Mouse (Mus musculus): Measurements from ENCODE around the gene Bahcc1.
A peak's percentile ranks its signal among the peaks of the same experiment; 100 is the strongest.

The Bahcc1 gene

DNA sequence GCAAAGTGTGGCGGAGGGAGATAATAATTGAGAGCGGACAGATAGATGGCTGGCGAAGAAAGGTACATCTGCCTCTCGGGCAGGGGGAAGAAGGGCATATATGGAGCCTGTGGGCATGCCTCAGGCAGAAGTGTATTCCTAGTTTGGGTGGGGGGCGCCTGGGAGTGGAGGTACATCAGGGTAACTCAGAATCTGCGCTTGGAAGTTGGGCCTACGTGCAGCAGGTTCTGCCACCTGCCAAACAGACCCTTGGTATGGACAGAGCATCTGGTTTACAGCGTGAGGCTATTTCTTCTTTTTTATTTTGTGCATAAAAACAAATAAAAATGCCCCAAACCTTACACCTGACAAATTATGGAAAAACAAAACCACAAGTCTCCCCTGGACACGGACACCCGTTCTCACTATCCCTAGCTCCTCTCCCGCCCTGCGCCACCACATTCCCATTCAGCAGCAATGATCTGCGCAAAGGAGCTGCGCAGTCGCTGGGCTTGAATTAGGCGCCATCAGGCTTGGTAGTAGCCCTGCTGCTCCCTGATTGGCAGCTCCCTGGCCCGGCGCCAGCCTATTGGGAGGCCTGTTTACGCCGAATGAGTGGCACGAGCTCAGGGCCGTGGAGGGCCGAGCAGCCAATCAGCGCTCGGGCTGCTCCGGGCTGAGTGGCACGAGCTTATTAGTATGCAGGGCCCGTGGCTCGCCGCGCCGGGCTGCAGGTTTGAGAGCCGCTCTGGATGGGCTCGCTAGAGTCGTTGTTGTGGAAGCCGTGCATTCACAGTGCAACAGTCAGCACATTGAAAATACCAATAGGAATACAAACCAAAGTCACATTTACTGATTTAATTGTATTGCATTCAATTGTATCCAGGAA is at the start of gene Bahcc1:
TSS of gene Bahcc1 (plus strand) at position 718 of the 868 bp plus-strand sequence.
- DNase-seq (ENCODE audit: low spot score in 2 of 2), result peak; percentile 100

DNA sequence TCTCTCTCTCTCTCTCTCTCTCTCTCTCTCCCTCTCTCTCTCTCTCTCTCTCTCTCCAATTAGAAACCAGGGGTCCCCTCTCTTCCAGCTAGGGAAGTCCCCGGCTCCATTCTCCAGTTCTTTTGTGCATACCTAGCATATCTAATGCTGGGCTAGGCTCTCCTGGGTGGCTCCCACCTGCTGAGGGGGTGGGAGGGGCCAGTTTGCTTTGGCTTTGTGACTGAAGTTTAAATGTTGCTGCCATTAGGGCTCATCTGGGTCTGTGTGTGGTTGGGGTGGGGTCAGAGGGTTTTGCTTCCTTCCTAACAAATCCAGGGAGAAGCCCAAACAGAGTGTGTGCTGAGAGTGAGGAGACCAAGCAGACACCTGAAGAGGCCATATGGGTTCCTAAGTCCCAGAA is 49.6 kb upstream of the Bahcc1 start:
- DNase-seq (ENCODE audit: low spot score in 2 of 2), result no peak

DNA sequence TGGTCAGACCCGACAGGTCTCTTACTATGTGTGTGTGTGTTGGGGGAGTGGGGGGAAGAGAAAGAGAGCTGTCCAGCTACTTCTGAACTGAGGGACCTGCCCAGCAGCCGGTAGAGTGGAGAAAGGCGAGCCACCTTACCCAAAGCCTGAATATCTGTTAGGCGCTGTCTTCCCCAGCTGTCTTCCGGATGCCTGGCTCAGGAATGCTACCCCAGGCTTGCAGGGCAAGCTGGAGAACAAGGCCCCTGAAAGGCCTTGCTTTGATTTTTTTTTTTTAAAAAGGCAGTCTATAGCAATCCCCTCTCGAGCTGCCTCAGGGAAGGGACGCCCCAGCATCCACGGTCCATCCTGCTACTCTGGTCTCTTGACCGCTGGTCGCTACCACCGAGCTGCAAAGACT is 49.0 kb upstream of the Bahcc1 start:
- no peak for DNase-seq (ENCODE audit: low spot score in 2 of 2)

DNA sequence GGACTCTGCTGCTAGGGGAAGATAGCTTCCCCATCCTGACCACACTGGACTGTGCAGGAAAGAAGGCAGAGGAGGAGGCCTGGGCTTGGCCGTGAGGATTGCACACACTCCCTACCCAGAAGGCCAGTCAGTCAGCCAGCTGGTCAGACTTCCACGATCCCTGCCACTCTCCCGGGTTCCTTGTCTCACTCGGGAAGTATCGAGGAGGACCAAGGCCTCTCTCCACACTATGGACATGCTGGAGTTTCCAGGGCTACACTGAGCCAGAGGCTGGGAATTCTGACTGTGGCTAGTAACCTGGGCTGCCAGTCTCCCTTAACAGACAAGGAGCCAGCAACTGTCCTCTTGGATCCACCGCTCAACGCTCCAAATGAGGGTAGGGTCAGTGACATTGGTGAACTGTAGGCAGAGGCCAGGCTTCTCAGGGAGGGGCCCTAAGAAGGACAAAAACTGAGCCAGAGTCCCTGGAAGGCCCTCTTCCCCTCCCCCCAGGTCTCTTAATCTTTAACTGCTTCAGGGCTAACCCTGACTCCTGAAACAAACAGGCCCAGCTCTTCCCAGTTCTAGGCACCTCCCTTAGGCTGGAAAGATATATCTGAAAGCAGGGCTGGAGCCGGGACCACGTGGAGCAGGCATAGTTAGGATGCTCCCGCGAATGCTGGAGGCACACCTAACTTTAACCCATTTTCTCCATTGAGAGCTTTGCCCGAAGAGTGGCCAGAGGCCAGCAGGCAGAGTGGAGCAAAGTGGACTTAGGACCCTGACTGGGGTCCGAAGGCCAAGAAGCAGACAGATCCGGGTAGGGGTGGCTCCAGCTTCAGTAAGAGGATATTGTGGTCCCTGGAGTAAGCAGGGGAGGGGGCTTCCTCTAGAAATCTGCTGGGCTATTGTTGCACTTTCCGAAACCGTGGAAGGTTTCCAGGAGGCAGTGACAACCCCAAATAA is 48.1 kb upstream of the Bahcc1 start:
- peak; percentile 80 to 88 for DNase-seq (ENCODE audit: low spot score in 2 of 2)

DNA sequence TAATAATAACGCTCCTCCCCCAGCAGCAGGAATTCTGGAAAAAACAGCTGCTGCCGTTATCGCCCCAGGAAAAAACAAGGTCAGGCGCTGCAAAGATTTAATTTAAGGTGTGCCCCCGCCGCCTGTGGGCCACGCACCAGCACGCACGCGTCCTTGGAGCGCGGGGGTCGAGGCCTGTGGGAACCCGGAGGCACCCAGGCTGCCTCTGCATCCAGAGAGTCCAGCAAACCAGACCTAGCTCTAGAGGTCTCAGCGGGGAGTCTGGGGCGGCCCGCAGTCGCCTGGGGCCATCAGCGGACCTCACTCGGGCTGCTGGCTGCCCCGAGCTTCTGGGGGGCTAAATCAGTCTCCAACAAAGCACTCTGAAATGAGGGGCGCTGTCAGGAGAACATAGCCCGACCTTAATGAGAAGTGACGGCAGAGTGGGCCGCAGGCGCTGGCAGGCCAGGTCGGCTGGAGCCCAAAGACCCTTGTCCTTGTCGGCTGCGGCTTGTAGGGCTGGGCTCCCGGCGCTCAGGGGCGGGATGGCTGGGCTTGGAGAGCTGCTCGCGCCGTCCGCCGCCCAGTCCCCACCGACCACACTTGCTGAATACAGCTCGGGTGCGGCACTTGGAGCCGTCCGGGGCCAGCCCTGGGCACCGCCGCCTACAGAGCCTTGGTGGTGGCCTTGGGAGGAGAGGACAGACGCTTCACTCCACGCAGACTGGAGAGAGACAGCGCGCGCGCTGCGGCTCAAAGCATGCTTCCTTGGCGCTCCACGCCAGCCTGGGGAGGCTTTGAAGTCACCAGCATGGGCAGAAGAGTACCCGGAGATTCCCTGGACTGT is 47.2 kb upstream of the Bahcc1 start:
- DNase-seq (ENCODE audit: low spot score in 2 of 2), result no peak

DNA sequence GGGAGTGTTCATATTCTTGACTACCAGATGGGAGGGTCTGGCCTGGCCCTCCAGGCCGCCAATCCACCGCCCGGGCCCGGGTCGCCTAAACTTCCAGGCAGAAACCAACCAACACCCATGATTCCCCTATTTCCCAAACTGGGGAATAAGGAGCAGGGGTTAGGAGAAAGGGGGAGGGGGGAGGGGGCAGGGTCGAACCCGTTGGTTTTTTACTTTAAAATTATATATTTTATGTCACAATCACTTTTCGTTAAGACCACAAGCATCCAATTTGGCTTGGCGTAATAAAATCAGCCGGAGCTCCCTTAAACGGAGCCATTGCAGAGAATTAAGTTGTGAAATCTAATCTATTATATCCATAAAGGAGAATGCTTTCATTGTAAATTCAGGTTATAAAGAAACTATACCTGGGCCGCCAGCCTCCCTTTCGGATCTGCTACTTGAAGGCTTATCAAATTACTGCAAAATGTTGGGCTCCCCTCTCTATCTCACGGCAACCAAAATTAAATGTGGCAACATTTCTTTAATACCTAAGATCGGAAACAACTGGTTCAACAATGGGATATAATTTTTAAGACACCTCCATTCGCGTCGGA is 46.5 kb upstream of the Bahcc1 start:
- DNase-seq (ENCODE audit: low spot score in 2 of 2), result no peak

DNA sequence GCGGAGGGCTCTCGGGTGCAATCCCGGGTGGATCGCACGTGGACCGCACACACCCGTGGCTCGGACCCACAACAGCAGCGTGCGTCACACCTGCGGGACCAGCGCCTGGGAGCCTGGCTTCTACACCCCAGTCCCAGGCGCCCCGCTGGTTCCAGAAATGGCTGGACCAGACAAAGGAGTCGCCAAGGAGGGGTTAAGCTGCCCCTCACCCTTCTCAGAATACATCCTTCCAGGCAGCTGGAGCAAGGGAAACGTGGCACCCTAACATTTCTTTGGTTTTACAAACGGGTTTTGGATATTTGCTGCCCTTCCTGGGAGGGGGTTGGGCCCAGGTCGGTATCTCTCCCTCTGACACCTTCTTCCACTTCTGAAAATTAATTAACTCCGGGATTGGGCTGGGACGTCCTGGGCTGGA is 45.9 kb upstream of the Bahcc1 start:
- DNase-seq (ENCODE audit: low spot score in 2 of 2), result no peak

DNA sequence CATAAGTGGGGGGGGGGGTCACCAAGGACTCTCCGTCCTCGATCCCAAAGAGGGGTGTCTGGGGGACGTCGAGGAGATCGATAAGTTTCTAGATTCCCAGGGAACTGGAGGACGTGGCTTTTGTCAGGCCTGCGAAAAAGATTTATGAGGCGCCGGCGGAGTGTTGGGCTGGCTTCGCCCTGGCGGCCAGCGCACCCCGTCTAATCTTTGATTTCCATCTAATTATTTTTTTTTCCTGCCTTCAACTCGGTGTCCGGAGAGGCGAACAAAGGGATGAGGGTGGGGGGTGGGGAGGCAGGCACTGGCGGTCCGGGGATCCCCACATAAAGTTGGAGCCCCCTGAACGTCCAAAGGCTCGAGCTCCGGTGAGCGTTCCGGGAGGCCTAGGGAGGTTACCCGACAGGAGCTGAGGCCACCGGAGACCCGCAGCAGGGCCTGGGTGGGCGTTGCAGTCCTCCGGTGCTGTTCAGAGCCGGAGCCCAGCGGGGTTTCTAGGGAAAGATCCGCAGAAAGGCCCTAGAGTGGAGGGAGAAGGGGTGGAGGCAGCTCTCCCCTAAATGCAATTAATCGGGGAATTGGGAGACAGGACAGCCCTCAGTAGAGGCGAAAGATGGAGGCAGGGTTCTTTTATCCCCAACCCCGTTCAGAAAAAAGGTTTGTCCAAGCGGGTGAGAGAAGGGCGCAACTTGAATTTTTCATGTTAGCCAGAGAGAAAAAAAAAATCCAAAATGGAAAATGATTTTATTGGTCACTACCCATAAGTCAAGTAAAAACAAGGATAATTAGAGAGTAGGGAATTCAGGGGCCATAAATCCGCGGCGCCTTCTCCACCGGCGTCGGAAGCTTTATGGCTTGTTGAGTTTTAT is 45.3 kb upstream of the Bahcc1 start:
- DNase-seq (ENCODE audit: low spot score in 2 of 2), result no peak

DNA sequence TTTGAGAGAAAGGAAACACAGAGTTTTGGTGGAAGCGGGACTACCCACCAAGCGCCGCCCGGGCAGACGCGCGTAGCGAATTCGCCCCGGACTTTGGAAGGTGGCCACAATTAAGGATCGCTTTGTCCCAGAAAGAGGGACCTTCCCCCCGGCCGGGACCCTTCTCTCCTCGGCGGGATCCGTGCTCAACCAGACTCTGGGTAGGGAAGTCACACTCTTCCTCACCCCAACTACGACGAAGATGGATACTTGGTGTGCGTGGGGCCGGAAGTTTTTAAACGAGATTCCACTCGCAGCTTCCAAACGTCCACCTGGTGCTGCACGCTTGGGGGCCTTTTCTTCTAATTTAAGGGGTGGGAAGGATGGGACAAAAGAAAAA is 44.7 kb upstream of the Bahcc1 start:
- peak in 1 of 2 experiments; percentile 25 for DNase-seq (ENCODE audit: low spot score in 2 of 2)

DNA sequence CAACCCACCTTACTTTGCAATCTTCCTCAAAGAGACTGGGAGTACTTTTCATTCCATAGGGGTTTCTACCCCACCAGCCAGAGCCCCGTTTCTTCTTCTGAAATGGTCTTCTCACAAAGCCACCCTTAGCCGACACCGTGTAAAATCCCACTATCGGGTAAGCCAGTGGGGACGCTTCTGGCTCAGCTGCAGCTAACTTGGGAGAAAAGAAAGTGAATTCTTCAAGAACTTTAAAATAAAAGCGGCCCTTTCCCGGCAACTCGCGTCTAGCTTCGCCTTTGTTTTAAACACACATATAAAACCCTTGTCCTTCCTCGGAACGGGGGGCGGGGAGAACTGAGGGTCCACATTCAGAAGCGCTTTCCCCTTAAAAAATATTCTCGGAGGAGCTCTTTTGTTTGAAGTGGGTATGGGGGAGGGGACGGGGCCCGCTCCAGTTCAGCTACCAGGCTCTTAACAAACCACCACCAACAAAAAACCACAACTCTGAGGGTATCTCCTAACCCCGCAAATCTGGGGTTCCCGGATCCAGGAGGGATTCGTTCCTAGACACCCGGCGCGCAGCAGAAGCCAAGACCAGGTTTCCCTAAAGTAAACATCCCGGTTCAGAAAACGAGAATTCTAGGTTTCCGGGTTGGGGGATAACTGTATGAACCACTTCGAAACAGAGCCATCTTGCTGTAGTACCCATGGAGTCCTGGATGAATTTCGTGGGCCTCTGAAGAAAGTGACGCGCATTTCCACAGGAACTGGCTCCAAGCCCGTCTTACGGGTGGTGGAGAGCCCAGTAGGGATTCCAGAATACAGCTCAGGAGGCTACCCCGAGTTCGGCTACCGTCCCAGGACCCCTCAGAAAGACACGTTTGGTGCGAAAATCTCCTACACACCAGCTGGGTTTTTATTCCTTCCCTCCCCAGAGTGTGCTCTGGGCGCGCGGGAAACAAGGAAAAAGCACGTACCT is 44.0 kb upstream of the Bahcc1 start:
- DNase-seq (ENCODE audit: low spot score in 2 of 2), result peak; percentile 69 to 76

DNA sequence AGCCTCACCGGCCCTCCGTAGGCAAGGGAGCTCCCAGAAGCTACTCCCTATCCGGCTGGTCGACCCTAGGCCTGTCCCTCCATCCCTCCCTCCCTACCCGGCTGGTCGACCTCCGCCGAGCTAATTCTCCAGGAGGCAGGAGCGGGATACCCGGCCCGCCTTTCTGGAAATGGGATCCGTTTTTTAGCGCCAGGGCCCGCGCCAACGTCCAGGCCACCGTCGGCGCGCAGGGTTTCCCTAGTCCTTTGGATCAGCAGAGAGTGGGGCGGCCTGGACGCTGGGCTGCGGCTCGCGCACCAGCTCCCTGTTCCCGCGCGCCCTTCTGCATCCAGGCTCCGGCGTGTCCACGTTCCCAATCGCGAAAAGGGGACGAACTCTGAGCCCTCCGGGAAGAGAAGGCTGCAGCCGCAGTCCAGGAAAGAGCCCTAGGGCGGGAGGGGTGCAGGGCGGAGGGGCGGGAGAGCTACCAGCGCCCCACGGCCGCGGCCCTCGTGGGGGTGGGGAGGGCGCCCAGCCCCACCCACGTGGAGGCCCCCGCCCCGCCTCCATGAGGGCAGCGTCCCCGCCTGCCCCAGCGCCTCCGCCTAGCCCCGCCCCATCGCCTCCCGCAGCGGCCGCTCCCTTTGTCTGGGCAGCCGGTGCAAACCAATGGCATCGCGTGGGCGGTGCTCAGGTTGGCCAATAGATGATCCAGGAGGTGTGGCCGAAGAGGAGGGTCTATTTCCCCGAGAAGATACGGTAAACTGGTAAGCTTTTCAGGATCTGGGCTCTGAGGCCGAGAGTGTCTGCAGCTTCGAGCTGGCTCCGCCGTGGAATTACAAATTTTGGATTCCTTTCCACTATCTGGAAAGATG is 43.1 kb upstream of the Bahcc1 start:
- DNase-seq (ENCODE audit: low spot score in 2 of 2), result peak; percentile 99

DNA sequence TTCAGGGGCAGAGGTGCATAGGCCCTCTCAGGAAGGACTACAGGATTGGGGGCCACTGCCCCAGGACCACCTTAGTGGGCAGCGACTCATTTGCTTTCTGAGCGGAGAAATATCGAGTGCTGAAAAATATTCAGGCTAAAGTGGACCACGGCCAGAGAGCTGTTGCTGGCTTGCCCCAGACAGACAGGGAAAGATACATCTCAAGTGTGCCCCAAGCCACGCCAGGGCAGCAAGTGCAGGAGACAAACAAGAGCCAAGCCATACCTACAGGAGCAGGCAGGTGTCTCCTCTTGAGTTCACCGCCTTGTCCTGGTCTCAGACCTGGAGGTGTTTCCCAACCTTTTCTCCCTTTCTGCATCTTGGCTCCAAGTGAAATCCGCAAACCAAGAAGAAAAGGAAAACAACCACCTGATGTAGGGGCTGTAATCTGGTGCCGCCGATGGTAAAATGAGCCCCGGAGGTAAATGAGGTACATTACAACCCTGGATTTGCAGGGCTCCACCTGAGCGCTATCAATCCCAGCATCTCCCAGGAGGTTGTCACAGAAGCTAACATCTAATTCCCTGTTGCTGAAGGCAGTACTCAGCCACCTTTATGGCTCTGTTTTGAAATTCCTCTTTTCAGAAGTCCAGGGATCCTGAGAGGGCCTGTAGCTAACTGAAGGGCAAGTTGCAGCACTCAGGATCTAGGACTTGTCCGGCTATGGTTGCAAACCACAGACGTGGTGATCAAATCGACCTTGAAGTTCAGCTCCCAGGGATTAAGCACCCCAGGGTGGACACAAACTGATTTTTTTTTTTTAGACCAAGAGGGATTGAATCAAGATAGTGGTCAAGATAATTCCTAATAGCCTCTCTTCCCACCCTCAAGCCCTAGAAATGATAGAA is 42.0 kb upstream of the Bahcc1 start:
- DNase-seq (ENCODE audit: low spot score in 2 of 2), result no peak

DNA sequence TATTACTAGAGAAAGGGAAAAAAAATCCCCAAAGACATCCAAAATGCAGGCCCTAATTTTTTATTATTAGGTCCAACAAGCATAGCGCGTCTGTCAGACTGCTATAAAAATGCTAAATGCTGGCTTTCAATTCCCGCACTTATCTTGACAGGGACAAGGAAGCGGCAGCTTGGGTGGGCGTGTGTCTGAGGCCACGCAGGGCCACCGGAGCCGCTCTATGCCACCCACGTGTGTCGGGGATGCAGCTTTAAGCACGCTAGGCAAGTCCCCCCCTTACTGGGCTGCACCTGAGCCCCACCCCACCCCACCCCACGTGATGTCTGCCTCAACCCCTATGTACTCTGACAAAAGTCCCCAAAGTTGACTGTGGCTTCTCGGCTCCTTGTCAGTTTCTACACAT is 33.9 kb upstream of the Bahcc1 start:
- no peak for DNase-seq (ENCODE audit: low spot score in 2 of 2)

DNA sequence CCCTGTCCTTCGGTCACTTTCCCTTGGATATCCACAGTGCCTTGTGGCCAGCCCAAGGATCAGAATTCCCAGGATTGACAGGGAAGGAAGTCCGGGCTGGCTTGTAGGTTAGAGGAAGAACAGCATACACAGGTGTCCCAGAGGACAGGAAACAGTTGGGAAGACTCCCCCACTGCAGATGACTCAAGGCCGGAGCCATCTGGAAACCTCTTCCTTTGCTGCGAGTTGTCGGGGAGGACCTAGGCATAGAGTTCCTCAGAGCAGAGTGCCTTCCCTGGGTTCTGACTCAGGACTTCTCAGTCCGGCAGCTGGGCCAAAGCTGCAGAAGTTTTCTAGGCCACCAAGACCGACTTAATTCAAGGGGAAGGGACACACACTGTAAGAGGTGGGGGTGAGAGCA is 33.0 kb upstream of the Bahcc1 start:
- peak in 1 of 2 experiments; percentile 73 for DNase-seq (ENCODE audit: low spot score in 2 of 2)

DNA sequence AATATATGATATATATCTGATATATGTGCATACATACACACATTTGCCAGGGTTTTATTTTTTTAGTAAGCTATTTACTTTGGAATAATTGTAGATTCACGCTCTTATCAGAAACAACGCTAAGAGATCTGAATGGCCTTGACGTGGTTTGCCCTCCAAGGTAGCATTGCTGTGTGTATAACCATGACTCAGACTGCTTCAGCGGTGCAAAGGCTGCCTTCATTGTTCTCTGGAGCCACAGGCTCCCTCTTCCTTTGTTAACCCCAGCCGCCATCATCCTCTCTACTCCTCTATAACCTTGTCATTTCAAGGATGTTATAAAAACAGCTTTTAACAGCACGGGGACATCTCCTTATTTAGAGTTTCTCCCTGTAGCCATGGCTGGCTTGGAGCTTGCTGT is 32.1 kb upstream of the Bahcc1 start:
- no peak for DNase-seq (ENCODE audit: low spot score in 2 of 2)

DNA sequence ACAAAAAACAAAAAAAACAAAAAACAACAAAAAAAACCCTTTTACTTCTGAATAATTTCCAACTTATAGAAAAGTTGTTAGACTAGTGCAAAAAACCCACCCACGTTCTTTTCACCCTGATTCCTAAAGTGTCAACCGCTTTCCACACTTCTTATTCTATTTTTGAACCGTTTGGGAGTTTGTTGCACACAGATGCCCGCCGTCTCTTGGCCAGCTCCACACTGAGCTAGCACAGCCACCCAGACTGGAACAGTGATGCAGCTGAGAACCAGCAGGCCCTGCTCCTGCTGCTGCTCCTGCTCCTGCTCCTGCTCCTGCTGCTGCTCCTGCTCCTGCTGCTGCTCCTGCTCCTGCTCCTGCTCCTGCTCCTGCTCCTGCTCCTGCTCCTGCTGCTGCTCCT is 28.5 kb upstream of the Bahcc1 start:
- no peak for DNase-seq (ENCODE audit: low spot score in 2 of 2)

DNA sequence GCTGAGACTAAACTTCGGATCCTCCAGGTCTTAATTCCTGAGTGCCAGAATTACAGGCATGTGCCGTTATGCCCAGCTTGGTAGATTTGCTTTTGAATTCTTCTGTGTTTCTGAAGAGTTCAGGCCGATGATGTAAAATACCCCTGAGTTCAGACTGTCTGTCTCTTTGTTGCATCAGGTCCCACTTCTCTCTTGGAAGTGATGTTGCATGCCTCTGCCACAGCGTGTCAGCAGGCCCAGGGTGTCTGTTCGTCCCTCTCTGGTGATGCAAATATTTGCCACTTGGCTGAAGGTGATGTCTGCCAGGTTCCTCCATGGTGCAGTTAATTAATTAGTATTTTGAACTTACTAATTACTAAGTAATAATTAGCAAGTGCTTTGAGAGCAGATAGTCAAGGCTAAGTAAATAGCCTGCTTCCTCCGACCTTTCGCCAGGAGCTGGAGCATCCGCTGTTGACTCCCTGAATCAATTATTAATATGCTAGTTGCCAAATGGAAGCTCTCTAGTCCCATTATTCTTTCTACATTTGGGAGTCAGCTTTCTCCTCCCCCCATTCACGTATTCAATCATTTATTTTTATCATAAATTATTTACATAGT is 26.6 kb upstream of the Bahcc1 start:
- no peak for DNase-seq (ENCODE audit: low spot score in 2 of 2)
